Mouse (Mus musculus) regulatory T cell (primary cell): ENCODE measurements around the gene Micall2.

Source experiments
- in situ Hi-C: fragments of 300-600 bp; cut with MboI, MseI; formaldehyde crosslinking; loops from one replicate; pipeline ENCODE4 v1.15.1; 2025; ENCODE audit warnings: high pct_unique_total_duplicates

Micall2 gene

GRCm38 (mm10) chr5:139682631-139682977, 53.5 kb downstream of the Micall2 start:
- in situ Hi-C loops, result loop anchor here (5.0 kb wide), 1 partner anchor 85 kb away; no protein-coding TSS in a partner anchor

GRCm38 (mm10) chr5:139681832-139682630, 54.1 kb downstream of the Micall2 start:
- in situ Hi-C loops, result loop anchor here (5.0 kb wide), 1 partner anchor 85 kb away; no protein-coding TSS in a partner anchor

GRCm38 (mm10) chr5:139675707-139675967, 60.5 kb downstream of the Micall2 start:
- in situ Hi-C loops, result no loop called here

GRCm38 (mm10) chr5:139674940-139675706, 61.0 kb downstream of the Micall2 start:
- in situ Hi-C loops, result no loop called here

- in situ Hi-C loops, result loop anchor here (10.0 kb wide), 1 partner anchor 135 kb away; no protein-coding TSS in a partner anchor
These were observed 66.8 kb downstream of the Micall2 start for GRCm38 (mm10) chr5:139669380-139669779.

- in situ Hi-C loops, result loop anchor here (10.0 kb wide), 1 partner anchor 134 kb away; no protein-coding TSS in a partner anchor
These were observed 67.6 kb downstream of the Micall2 start for GRCm38 (mm10) chr5:139668494-139668893.

GRCm38 (mm10) chr5:139666496-139666895, 69.6 kb downstream of the Micall2 start:
- in situ Hi-C loops, result loop anchor here (10.0 kb wide), 1 partner anchor 132 kb away; no protein-coding TSS in a partner anchor

GRCm38 (mm10) chr5:139665375-139665774, 70.8 kb downstream of the Micall2 start:
- in situ Hi-C loops, result loop anchor here (10.0 kb wide), 1 partner anchor 131 kb away; no protein-coding TSS in a partner anchor

- in situ Hi-C loops, result loop anchor here (10.0 kb wide), 1 partner anchor 127 kb away; no protein-coding TSS in a partner anchor
These were observed 74.4 kb downstream of the Micall2 start for GRCm38 (mm10) chr5:139661713-139662112.

GRCm38 (mm10) chr5:139659307-139659706, 76.8 kb downstream of the Micall2 start:
- in situ Hi-C loops, result no loop called here

GRCm38 (mm10) chr5:139658865-139659264, 77.3 kb downstream of the Micall2 start:
- in situ Hi-C loops, result no loop called here

- in situ Hi-C loops, result no loop called here
These were observed 78.1 kb downstream of the Micall2 start for GRCm38 (mm10) chr5:139657959-139658602.
